Mouse (Mus musculus) right cerebral cortex, adult 18-20 months (tissue): ENCODE measurements around the gene Zscan4c.
"Not testable (repeated sequence)": the region's sequence is repeated elsewhere in the genome, so short reads cannot be mapped to it uniquely, and the experiment has no call there.

Source experiments
- DNase-seq: peaks from one replicate; pipeline ENCODE4 v3.0.0; 2022; ENCODE audit warnings: mixed read lengths

Gene Zscan4c

GRCm38 (mm10) chr7:11005445-11005844 lies at the start of gene Zscan4c:
Gene Zscan4c, plus strand, starts transcription at chr7:11005745.
- not testable (repeated sequence) for DNase-seq
